Mouse (Mus musculus) activated CD4-positive, CD25-positive, alpha-beta regulatory T cell, adult 4 months (primary cell): ENCODE data around the gene Txndc15. TPM values are rescaled to one million over a fixed set of nuclear protein-coding genes. Genes with fewer than 3 reads are reported as not detected.

ENCODE experiments used
- ATAC-seq: one replicate; pipeline ENCODE4 v1.8.0; 2017
- polyA plus RNA-seq, 2 experiments: library from polyadenylated mRNA; unstranded; fragments of 100-300 nt; shearing (Covaris generic); gene quantifications; one replicate each; pipeline ENCODE4 v1.2.1; 2017

The Txndc15 gene
- polyA plus RNA-seq, 2 experiments from 2014 or later: 31.4 to 31.5 TPM

DNA sequence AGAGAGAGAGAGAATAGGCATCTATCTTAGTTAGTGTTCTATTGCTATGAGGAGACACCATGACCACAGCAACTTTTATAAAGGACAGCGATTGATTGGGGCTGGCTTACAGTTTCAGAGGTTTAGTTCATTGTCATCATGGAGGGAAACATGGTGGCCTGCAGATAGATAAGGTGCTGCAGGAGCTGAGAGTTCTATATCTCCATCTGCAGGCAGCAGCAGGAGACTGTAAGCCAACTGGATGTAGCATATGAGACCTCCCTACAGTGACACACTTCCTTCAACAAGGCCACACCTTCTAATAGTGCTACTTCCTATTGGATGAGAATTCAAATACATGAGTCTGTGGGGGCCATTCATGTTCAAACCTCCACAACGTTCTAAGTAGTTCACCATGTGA, 17.7 kb downstream of the Txndc15 start:
- ATAC-seq: no peak

DNA sequence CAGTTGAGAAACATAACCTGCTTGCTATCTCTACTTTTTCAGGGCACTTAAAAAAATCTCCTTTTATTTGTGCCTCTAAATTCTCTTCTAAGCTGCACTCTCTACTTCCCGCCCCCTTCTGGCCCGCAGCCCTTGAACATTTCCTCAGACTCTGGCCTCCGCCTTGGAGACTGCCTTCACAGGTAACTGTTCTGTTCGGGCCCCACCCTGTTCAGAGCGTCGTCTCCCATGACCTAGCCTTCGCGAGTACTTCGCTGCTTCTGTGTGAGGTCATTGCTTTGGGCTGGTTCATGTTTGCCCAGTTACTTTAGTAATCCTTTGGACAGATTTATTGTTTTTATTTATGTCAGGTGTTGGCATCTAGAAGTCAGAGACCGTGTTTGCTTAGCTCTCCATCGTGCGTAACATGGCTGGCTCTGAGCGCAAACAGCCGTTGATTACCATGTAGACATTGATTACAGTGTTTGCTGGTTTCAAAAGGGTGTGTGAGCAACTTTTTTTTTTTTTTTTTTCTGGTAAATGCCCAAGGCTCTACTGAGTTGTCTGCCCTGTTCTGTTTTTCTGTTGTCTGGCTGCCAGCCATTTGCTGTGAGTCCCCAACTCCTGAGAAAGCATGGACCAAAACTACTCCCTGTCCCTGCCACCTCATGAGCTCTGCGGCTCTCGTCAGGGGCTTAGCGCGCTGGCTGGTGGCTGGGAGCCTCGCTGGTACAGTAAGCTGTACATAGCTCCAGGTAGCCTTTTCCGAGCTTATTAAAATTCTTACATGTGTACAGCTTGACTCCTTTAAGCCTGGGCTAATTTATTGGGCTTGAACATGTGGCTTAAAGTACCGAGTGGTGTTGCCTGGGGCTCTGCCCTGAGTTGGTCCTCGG, 19.4 kb downstream of the Txndc15 start:
- no peak for ATAC-seq

DNA sequence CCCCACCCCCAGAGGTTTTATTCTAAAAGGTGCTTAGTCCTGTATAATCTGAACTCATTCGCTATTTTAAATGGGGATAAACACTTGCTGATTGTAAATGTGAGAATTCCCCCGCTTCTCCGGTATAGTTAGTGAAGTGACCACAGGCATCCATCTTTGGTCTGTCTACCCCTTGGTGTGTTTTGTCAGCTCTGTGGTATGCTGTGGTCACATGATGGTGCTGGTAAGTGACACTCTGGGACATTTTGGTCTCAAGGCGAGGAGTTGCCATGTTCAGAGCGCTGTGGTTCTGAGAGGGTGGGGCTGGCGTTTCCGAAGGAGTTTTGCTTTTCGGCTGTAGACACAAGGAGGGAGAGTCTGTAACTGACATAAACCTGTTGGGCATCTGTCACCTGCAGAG, 23.4 kb downstream of the Txndc15 start:
- ATAC-seq: no peak

DNA sequence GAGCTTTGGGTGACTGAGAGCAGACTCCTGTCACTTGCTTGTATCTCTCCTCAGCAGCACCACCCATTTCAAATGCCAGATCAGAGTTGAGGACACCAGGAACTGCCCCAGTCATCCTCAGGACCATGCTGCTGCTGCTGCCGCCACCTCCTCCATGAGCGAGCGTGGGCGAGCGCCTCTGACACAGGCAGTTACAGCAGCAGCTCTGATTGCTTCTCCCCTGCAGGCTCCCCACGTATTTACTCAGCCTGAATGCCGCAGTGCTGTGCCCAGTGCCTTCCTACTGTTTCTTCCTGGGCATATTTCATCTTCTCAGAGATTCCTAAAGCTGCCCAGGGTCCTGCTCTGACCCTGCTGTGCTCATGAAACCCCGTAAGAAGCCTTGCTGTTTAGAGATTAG, 27.9 kb downstream of the Txndc15 start:
- ATAC-seq: no peak

DNA sequence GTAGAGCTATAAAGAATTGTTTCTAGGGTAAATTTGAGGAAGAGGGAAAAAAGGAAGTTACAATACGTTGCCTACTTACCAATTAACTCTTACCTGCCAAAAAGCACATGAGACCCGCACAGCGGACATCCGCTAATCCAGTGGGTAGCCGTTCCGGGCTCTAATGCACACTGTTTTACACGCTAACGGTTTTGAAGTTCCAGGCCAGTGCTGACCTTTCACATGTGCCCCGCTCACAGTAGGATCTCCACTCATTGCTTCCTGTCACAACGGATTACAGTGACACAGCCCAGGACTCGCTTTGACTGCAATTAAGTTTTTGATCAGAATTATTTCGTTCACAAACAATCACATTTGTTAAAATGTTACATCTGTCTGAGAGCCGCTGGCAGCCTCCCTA, 39.9 kb downstream of the Txndc15 start:
- no peak for ATAC-seq

DNA sequence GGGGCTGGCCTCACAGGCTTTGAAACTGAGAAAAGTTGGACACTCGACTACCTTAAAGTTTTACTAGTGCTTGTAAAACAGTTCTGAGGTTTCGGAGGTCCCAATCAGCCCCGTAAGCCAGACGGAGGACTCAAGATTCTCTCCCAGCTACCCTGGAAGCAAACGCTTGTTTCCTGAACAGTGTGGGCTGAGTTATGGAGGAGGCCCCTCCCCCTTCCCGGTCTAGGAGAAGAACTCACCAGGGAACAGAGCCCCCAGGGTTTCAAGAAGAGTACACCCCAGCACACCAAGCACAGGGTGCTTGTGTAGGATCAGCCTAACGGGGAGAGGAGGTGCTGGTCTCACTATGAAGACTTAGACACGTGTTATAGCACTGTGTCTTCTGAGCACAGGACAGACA, 42.3 kb downstream of the Txndc15 start:
- no peak for ATAC-seq

DNA sequence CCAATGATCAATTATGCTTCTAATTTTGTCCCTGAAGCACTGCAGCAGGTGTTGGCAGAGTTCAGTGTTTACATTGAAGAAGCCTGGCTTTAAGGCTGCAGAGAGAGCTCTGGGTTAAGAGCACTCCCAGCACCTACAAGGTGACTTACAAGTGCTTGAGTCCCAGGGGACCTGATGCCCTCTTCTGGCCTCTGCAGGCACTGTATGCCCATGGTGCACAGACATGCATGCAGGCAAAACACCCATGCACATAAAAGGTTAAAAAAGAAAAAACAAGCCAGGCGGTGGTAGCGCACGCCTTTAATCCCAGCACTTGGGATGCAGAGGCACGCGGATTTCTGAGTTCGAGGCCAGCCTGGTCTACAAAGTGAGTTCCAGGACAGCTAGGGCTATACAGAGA, 43.2 kb downstream of the Txndc15 start:
- ATAC-seq: no peak

DNA sequence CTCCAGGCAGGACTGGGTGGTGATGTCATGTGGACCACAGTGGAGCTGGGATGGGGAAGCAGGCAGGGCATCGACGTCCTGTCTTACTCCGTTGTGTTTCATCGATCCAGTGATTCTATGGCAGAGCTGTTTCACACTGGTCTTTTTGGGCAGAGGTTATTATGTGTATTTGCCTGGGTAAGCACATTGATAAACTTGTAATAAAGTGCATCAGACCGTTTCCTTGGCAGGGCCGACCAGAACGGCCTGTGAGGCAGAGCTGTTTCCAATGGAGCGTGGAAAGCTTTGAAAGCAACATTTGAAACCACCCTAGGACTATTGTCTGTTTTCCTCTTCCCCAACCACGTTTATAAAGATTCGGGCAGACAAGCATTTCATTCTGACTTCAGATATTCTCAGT, 46.1 kb downstream of the Txndc15 start:
- ATAC-seq: no peak

DNA sequence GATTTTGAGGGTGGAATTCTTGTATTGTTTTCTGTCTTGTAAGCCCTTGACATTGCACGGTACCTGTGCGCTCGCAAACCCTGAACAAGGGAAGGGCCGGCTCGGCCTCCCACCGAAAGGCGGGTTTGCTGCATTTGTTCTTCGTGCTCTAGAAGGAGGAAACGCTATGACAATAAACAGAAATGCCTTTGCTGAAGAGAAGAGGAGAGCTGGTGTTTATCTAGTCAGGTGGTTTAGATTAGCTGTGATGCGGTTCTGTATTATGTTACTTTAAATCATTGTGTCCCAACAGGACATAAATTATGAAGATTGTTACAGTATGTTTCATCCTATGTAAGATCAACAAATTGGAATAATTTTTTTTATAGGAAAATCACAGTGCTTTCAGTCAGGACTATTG, 47.0 kb downstream of the Txndc15 start:
- no peak for ATAC-seq

DNA sequence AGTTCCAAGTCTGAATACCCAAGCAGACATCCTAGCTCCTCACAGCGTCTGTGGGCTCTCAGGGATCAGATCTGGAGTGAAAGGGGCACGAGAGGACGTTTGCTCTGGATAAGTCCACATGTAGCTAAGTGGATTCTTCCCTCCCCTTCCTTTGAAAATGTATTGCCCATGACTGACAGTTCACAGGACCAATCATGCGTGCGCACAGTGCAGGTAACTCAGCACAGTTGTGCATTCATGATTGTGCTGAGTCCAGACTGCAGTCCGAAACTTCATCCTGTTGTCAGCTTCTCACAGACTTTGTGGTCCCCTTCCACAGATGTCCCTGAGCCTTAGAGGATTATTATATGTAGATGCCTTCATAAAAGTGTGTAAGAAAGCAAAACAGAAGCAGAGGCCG, 59.9 kb downstream of the Txndc15 start:
- no peak for ATAC-seq

DNA sequence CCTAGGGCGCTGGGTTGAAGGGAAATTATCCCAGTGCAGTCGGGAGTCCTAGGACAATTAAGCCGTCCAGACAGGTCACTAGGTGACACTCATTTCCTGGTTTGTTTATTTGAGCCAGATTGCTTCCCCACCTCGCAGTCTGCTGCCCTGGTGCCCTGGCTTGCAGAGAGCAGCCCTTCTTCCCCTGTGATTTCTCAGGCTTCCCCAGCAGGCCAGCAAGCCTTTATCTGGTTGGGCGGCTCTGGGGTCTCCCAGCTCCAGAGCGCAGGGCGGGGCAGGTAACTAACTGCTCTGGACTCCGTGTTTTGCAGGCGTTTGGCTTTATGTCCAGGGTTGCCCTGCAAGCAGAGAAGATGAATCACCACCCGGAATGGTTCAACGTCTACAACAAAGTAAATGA, 60.6 kb downstream of the Txndc15 start:
- no peak for ATAC-seq

Other genes with a start within 250 kb of the Txndc15 start
- under 1 TPM in 1 of 2 experiments, not detected in 1; 0.25 TPM for gene Dbn1, start 226.5 kb upstream of the Txndc15 start, polyA plus RNA-seq
- 10 to 100 TPM in 1 of 2 experiments, 1 to 10 TPM in 1; 7.4 to 14.4 TPM for gene Pdlim7, start 201.0 kb upstream of the Txndc15 start, polyA plus RNA-seq
- 1 to 10 TPM in 1 of 2 experiments, not detected in 1; 2.7 TPM for gene Dok3, start 185.4 kb upstream of the Txndc15 start, polyA plus RNA-seq
- 10 to 100 TPM; 46.8 to 54.5 TPM for gene Ddx41, start 178.0 kb upstream of the Txndc15 start, polyA plus RNA-seq
- gene Fam193b, start 143.5 kb upstream of the Txndc15 start, polyA plus RNA-seq: 10 to 100 TPM; 21.6 to 26.7 TPM
- 100 to 1,000 TPM; 152 to 296 TPM for gene Tmed9, start 140.9 kb upstream of the Txndc15 start, polyA plus RNA-seq
- gene B4galt7, start 114.8 kb upstream of the Txndc15 start, polyA plus RNA-seq: 10 to 100 TPM; 24.5 to 30.2 TPM
- 10 to 100 TPM; 31.7 to 39.9 TPM for gene Caml, start 91.6 kb upstream of the Txndc15 start, polyA plus RNA-seq
- gene Ddx46, start 79.6 kb upstream of the Txndc15 start, polyA plus RNA-seq: 10 to 100 TPM; 59.1 to 64.8 TPM
- gene B230219D22Rik, start 21.5 kb upstream of the Txndc15 start, polyA plus RNA-seq: 10 to 100 TPM; 12.9 to 15.2 TPM
- gene Pcbd2, start 12.7 kb downstream of the Txndc15 start, polyA plus RNA-seq: 10 to 100 TPM; 11.9 to 15.1 TPM
- under 1 TPM in 1 of 2 experiments, not detected in 1; 0.25 TPM for gene Catsper3, start 69.9 kb downstream of the Txndc15 start, polyA plus RNA-seq
- not detected for gene Pitx1, start 121.5 kb downstream of the Txndc15 start, polyA plus RNA-seq